Mouse (Mus musculus) thymus, postnatal 14 days (tissue): ENCODE results near the gene Mtmr12.
"Not testable (repeated sequence)": the region's sequence is repeated elsewhere in the genome, so short reads cannot be mapped to it uniquely, and the experiment has no call there.

Source experiments
- DNase-seq: peaks from one replicate; pipeline ENCODE4 v3.0.0; 2021

The Mtmr12 gene

DNA sequence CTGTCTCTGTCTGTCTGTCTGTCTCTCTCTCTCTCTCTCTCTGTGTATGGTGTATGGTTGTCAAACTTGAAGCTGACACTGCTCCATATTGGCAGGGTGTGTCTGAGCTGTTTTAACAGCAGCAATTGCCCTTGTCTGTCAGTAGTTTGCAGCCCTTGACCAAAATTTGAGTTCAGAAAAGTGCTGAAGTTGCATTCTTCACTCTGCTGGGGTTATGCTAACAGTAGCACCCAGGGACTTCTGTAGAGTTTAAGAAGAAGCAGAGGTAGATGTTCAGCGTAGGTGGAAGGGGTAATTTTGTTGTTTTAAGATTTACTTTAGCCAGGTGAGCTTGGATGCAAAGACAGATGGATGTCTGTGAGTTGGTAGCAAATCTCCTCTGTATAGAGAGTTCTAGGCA lies 7.4 kb downstream of the Mtmr12 start:
- no peak for DNase-seq

DNA sequence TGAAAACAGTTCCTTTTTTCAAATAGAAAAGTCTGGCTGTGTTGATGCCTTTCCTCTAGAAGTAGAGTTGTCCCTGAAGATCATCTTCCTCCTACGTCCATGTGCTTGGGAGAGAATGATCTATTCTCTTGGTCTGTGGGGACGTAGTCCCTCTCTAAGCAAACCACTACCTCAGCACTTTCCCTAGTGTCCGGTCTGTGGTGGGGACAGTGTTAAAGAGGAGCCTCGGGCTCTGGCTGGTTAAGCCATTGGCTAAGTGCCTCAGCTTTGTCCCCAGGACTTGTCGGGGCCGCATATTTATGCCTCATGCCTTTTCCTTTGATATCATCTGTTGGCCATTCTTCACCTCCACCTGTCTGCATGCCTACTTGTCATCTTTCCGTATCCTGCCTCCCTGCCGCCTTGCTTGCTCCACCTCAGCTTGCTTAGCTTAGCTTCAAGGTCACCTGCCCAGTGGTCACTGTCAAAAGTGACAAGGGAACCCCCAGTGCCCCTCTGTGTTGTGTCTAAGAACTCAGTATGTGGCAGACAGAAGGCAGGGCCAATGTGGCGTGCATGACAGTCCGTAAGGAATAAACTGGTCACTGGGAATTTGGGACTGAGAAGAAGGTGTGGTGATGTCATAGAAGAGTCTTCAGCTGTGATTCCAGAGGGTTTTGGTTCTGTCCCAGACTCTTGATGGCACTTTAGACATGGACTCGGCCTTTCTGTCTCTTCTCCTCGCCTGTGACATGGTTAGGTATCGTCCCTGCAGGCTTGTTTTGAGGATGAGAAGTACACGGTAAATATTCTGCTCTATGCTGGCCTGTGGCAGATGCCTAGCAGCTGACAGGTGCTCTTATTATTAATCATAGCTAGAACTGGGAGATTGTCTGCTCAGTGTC lies 9.9 kb downstream of the Mtmr12 start:
- no peak for DNase-seq

DNA sequence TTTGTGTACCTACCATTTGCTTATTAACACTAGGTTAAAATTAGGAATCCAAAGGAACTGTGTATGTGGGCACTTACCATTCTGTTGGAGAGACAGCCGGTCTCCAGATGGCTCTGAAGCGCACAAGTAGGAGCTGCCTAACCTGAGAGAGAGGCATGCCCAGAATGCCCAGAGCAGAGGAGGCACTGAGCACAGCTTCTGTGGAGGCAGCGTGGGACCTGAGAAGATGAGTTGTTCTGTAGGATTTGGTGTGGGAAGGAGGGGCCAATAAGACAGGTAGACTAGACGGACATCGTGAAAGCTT lies 10.5 kb downstream of the Mtmr12 start:
- no peak for DNase-seq

DNA sequence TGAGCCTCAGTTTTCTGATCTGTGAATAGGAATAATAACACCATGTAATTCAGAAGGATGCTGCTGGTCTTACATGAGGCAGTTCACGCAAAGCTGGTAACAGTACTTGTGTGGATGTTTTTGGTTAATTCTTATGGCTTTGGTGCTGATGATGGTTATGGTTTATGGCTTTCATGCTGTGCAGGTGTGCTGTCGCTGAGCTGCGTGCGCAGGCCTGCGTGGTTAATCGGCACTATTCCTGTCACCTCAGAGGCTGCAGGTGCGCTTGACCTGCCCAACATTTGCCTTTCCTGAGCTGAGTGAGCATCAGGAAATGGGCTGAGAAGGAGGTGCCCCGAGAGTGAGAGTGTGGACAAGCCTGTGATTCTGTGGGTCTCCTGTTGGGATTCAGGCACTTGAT lies 11.3 kb downstream of the Mtmr12 start:
- DNase-seq: no peak

DNA sequence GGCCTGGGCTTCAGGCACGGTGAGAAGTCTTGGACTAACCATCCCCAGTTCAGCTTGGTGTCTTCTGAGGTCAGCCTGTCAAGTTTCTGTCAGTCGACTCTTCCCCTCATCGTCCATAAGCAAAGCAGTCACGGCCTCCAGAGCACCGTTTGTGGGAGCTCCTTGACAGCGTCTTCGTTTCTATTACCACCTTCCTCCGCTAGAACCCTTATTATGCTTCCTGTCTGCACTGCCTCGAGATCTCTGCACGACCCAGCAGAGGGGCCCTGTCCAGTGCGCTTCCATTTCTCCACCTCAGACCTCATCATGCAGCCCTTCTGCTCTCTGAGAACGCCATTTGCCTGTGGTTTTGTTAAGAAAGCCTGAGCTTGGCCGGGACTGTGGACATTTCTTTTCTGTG lies 12.0 kb downstream of the Mtmr12 start:
- no peak for DNase-seq

DNA sequence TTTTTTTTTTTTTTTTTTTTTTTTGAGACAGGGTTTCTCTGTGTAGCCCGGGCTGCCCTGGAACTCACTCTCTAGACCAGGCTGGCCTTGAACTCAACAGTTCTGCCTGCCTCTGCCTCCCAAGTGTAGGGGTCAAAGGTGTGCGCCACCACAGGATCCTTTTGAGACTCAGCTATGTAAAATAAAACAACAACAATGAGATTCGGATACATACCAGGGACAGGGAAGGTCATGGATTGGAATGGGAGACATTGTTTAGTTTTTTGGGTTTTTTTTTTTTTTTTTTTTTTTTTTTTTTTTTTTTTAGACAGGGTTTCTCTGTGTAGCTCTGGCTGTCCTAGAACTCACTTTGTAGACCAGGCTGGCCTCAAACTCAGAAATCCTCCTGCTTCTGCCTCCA lies 12.5 kb downstream of the Mtmr12 start:
- DNase-seq: not testable (repeated sequence)

DNA sequence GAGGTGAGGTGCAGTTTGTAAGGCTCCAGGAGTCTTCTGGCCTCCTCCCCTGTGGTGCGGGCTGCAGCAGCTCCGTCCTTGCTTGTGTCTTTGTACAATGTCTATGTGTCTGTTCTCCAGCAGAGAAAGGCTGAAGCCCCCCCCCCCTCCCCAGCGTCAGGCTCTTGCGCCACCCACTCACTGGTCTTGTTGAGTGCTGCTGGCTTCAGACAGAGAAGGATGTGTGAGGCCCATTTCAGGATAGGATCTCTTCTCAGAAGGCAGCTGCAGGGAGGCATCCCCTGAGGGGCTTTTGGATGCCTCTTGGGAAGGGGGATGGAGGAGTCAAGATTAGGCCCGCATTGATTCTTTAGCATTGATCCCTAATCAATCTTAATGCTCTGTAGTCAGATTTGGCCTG lies 13.0 kb downstream of the Mtmr12 start:
- no peak for DNase-seq

DNA sequence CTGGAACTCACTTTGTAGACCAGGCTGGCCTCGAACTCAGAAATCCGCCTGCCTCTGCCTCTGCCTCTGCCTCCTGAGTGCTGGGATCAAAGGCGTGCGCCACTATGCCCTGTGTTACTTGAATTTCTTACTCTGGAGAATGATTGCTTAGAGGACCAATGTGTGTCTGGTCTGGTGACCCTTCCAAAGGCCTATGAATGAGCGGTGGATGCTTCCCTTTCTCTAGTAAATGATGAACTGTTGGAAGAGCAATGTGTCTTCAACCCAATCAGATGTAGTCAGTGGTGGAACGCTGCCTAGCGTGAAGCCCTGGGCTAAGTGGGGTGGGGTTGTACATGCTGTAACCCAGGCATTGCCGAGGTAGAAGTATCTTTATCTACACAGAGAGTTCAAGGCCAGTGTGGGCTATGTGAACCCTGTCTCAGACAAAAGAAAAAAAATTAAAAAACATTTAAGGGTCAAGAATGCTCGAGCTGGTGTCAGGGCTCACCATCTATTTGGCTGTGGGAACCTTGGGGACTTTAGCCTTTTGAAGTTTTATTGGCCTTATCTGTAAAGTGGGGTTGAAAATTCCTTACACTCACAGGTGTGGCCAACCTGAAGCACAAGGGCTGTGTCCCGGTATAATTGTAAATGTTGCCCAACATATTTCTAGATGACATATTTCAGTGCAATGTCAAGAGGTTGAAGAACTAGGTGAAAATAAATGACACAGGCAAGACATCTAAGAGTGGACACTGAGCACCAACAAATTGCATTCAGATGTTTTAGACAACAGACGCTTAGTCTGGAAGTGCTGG lies 14.0 kb downstream of the Mtmr12 start:
- DNase-seq: no peak

DNA sequence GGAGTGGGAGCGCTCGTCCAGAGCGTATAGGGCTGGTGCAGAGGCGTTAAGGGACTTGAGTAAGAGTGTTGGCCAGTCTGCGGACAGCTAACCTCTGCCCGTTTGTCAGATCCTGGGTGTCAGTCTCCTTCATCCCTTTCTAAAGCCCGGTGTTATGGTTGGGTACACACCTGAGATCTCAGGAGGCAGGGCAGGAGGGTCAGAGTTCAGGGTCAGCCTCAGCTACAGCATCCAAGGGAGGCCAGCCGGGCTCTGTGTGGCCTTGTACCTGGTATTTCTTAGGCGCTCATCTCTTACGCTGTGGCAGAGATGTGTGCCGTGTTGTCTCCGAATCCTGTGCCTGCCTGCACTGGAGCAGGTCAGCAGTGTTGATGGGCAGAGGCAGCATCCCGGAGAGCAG lies 16.3 kb downstream of the Mtmr12 start:
- DNase-seq: no peak

DNA sequence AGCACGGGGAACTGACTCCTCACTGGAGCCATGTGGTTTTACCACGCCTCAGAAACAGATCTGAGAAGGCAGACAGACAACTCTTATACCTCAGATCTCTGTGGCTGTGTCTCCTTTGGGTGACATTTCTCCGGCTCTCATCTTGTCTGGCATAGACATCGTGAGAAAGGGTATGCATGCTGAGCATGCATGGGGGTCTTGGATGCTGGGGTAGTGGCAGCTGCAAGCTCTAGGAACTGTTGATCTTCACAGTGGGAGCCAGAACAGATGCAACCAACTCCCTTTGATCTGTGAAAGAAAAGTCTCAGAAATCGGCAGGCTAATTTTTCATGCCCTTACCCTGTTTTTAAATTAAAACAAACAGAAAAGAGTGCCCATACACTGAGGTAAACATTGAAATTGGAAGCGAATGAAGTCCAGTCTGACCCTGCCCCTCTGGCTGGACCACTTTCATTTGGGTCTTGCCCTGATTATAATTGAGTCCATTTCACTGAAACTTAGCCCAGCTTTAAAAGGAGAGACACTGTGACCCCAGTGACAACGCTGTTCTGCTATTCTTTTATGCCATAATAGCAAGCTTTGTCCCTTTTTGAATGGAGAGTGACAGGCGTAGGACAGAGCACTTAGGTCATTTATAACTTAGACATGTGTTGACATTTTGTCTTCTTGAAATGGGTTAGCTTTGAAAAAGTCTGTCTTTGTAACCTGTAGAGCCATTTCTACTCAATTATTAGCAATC lies 17.9 kb downstream of the Mtmr12 start:
- peak; percentile 37 for DNase-seq

DNA sequence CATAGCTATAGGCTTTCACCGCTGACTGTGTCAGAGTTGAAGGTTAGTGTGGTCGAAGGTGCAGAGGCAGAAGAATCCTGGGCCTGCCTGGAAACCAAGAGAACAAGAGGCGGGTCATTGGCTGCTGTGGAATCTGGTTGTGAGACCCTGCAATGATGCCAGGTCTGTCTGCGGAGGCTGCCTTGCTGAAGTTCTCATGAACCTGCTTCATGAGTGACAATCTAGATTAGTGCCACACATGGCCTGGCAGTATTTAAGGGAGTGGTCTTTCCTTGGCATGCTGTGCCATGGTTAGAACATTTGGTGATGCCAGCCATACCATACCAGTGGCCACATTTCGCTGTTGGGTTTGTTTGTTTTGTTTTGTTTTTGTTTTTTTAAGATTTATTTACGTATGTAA lies 18.6 kb downstream of the Mtmr12 start:
- DNase-seq: no peak

DNA sequence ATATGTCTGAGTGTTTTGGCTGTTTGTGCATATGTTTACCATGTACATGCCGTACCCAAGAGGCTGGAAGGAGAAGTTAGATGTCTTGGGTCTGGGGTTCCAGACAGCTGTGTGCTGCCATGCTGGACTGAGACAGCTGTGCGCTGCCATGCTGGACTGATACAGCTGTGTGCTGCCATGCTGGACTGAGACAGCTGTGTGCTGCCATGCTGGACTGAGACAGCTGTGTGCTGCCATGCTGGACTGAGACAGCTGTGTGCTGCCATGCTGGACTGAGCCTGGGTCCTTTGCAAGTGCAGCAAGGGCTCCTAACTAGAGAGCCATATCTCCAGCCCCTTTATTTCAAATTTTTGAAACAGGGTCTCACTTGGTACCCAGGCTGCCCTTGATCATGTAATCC lies 19.4 kb downstream of the Mtmr12 start:
- no peak for DNase-seq

DNA sequence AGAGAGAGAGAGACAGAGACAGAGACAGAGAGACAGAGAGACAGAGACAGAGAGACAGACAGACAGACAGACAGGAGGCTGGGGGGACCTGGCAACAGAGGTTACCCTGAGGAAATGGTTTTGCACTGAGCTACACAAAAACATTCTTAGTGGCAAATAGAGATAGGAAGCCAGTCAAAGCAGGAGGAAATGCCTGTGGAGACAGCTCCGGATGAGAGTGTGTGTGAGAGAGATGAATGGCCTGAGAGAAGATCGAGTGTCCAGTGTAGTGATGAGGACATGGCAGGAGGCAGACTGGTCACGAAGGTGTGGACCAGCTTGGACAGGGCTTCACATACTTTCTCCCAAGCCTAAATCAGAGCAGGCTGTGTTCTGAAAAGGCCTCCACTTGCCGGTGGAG lies 20.2 kb downstream of the Mtmr12 start:
- no peak for DNase-seq

DNA sequence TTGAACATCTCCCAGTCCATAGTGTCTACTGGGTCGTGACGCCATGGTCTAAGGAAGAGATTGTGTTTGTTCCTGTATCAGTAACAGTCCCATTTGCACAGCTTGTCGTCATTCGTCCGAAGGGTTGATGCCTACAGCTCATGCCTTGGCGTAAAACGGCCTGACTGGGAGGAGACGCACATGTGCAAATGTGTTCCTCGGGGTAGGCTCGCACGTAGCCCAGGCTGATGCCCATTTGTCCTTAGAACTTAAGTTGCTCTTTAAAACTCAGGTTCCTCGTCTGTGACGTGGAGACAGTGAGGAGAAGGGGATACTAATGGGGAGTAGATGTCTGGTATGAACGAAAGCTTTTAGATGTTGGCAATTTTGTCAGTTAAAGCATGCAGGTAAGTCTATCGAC lies 22.1 kb downstream of the Mtmr12 start:
- DNase-seq: no peak

DNA sequence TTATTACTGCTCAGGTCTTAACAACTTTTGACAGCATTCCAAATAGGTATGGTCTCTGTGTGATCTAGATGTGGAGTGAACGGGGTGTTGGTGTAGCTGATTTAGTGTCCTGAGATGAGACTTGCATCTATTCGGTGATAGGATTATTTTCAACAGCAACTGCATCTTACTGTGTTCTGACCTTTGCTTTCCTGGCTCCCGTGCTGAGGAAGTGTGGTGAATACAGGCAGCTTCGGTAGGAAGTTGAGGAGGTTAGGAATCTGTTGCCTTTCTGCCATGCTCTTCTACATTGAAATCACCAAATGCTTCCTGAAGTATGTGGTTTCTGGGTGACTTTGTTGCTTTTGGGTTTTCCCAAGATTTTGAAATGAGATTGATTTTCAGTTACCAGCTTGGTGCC lies 22.5 kb downstream of the Mtmr12 start:
- no peak for DNase-seq

DNA sequence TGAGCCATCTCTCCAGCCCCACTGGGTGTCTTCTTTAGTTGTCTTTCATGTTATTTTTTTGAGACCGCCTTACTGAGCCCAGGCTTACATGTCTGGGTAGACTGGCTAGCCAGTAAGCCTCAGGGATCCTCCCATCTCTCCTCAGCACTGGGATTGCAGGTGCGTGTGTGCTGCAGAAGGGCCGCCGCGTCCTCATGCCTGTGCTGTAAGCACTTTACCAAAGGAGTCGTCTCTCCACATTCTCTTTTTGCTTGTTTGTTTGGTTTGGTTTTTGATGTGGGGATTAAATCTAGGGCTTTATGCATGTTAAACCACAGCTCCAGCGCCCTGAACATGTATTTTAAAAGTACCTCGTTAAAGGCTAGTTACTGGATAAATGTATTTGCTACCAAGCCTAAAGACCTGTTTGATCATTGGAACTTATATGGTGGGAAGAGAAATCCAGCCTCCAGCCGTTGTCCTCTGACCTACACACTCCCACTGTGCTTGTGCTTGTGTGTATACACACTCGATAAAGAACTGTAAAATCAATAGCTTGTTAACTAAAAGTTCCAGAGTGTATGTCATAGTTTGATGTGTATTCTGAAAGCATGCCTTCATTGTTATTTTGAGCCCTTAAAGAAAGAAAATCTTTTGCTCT lies 24.9 kb downstream of the Mtmr12 start:
- peak; percentile 59 for DNase-seq

DNA sequence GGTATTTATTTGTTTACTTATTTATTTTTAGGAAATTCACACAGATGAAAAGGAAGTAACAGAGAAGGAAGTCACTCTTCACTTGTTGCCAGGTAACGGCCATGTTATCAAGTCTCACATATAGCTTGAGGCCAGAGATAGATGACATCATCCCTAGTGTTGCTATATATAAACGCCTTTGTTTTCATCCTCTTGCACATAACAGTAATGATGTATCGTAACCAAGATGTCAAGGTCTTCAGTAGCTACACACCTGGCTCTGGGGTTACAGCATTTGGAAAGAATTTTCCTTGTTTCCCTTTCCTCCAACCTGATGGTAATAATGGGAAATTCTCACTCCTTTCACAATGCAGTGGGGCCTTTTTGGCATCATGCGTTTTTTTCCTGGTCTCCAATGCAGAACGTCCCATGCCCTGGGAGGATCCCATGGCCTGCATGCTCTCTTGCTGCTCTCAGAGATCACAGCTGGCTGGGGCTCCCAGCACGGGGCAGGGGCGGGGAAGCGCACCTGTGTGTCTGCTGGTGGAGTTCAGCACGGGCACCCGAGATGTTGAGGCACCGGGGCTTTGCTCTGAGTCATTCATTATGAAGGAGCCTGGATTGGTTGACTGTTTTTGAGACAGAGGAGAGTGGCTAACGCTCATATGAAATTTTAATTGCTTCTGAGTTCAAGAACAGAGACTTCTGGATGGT lies 25.6 kb downstream of the Mtmr12 start:
- DNase-seq: peak; percentile 88

DNA sequence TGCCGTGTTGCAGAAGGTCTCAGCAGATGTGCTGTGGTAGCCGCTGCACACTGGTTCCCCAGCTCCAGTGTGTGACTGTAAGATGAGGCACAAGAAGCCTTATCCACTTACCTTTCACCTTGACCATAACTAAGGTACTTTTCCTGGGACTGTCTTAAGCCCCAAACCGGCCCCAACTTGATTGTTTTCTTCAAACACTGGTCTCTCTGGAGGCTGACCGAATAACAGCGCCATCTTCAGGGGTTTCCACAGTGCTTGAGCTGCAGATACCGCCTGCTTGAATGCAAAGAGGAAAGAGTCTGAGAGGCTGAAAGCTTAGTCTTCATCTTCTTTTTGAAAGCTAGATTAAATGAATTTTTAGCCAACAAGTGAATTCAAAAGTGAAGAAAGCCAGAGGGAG lies 26.6 kb downstream of the Mtmr12 start:
- DNase-seq: peak; percentile 30

DNA sequence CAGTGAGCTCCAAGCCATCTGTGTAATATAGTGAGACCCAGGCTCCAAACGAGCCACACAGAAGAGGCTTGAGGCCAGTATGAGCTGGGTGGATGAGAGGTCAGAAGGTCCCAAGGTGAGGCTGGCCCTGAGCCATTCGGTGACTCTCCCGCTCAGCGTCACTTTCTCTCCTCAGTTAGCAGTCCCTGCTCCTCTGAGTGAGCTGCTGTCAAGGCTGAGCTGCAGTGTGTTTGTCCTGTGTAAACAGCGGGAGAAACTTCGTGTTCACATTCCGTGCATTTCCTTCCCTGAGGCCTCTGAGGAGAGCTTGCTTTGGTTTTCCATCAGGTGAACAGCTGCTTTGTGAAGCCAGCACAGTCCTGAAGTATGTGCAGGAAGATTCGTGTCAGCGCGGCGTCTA lies 27.6 kb downstream of the Mtmr12 start:
- DNase-seq: no peak

DNA sequence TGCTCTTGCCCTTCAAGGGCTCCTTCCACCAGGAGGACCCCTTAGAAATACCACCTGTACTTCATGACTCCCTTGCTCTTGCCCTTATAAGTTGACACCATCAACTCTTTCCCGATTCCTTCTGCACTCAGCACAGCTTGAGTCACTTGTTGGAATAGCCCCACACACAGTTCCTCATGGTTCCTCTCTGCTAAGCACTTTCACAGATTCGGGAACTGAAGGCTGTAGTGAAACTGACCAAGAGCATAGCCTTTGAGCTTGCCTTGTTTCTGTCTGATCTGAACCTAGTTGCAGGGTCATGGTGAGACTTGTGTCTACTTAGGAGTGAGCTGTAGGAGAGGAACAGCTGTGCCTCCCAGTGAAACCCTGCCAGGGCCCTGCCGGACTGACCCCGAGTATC lies 28.2 kb downstream of the Mtmr12 start:
- DNase-seq: no peak

DNA sequence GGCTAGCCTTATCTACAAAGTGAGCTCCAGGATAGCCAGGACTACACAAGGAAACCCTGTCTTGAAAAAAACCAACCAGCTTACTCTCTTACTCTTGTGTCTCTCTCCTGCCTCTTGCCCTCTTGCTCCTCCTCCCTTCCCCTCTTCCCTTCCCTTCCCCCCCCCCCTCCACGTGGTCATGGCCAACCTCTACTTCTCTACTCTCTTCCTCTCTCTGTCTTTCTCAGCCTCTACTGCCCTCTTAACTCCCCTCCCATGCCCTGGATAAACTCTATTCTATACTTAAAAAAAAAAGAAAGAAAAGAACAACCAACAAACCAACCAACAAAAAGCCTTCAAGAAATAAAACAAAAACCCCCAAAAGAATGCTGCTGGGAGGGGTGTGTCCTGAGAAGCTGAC lies 30.7 kb downstream of the Mtmr12 start:
- no peak for DNase-seq

DNA sequence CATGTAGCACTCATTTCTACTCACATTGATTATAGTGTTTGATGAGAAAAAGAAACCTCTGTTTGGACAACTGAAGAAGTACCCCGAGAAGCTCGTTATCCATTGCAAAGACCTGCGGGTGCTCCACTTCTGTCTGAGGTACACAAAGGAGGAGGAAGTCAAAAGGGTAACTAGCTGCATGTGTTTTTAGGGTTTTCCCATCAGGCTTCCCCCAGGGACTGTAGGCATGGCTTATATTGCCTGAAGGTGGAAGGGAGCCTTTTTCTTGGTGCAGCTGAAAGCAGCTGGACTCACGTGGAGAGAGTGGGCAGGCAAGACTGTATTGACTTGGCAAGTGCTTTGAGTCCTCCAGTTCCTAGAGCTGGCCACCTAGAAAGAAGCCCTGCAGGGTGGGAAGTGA lies 31.2 kb downstream of the Mtmr12 start:
- DNase-seq: no peak

DNA sequence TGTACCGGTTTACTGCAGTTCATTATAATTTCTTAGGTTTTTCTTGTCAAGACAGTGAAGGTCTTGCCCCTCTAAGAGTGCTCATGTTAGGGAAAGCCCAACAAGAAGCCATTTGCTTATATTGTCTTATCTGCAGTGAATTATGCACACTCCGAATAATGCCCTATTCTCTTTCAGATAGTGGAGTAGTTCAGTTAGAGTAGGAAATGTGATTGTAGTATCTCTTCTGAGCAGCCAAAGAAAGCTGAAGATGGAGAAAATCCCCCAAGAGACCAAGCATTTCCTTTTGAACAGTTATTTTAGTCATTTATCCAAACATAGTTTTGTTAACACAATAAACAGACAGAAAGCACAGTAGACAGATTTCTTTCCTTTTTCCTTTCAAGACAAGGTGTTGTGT lies 32.1 kb downstream of the Mtmr12 start:
- no peak for DNase-seq
